Mouse (Mus musculus) limb, embryonic 11.5 days (tissue): ENCODE data around the gene Proser1. TPM values are rescaled to one million over a fixed set of nuclear protein-coding genes. Genes with fewer than 3 reads are reported as not detected.
A peak's percentile ranks its signal among the peaks of the same experiment; 100 is the strongest.

Experiments
- ATAC-seq: fragments of 200-750 bp; cut with Nextera tagmentation; 2 replicates; pipeline ENCODE4 v1.8.0; 2017; ENCODE audit warnings: low read depth; ENCODE audit not compliant: insufficient number of reproducible peaks, low FRiP score, low TSS enrichment
- DNase-seq: peaks from one replicate; pipeline ENCODE4 v3.0.0-alpha.2; 2015; ENCODE audit warnings: low spot score
- H3K27ac ChIP-seq: fragments of 300-500 bp; sonication (generic); replicated peaks from 2 replicates; pipeline ENCODE4 v1.5.1; 2014; ENCODE audit warnings: low read depth, mild to moderate bottlenecking, low read length
- H3K27me3 ChIP-seq: fragments of 300-500 bp; sonication (generic); 2 replicates; pipeline ENCODE4 v1.6.1; 2014; ENCODE audit warnings: mild to moderate bottlenecking, low read length, mixed read lengths; ENCODE audit not compliant: control insufficient read depth, insufficient read depth
- H3K36me3 ChIP-seq: fragments of 300-500 bp; sonication (generic); 2 replicates; pipeline ENCODE4 v1.6.1; 2014; ENCODE audit warnings: mild to moderate bottlenecking, low read length, moderate library complexity, mixed read lengths; ENCODE audit not compliant: control insufficient read depth, insufficient read depth
- H3K4me1 ChIP-seq: fragments of 300-500 bp; sonication (generic); 2 replicates; pipeline ENCODE4 v1.6.1; 2014; ENCODE audit warnings: low read length, mixed read lengths; ENCODE audit not compliant: control insufficient read depth, insufficient read depth
- H3K4me2 ChIP-seq: fragments of 300-500 bp; sonication (generic); 2 replicates; pipeline ENCODE4 v1.6.1; 2014; ENCODE audit warnings: low read depth, mild to moderate bottlenecking, moderate library complexity; ENCODE audit not compliant: severe bottlenecking
- H3K4me3 ChIP-seq: fragments of 300-500 bp; sonication (generic); 2 replicates; pipeline ENCODE4 v1.5.1; 2014; ENCODE audit warnings: low read depth, low read length
- H3K9ac ChIP-seq: fragments of 300-500 bp; sonication (generic); 2 replicates; pipeline ENCODE4 v1.6.1; 2014; ENCODE audit warnings: mild to moderate bottlenecking, low read length
- H3K9me3 ChIP-seq: fragments of 300-500 bp; sonication (generic); 2 replicates; pipeline ENCODE4 v1.6.1; 2016; ENCODE audit warnings: low read length; ENCODE audit not compliant: control insufficient read depth
- WGBS: fragments of 180-500 bp; shearing (Covaris S2); extraction: QIAGEN DNeasy Blood & Tissue Kit; methylation state at CpG from one replicate; pipeline ENCODE4 v1.1.7; 2014; 5-methylcytosine and 5-hydroxymethylcytosine counted together
- polyA plus RNA-seq: library from polyadenylated mRNA; unstranded; fragments of >200 nt; fragmentation: Nextera tagmentation; extraction: Ambion mirVana; gene quantifications from 2 replicates; pipeline ENCODE4 v1.2.1, GENCODE M21; 2014

Gene Proser1
- polyA plus RNA-seq, 1 experiment from 2014 or later = 27.4 TPM

GRCm38 (mm10) chr3:53454984-53455383 is 8.5 kb upstream of the Proser1 start:
- Histone ChIP-seq H3K4me1 (no peaks in the 10 kb centered on the region), H3K9ac (no peak overlapping the region), H3K9me3 (no peaks in the 10 kb centered on the region), H3K4me3 (no peak overlapping the region), H3K27me3 (no peaks in the 10 kb centered on the region), H3K4me2 (no peak overlapping the region), H3K36me3 (peaks cover 20% of the 10 kb centered on the region), H3K27ac (no peak overlapping the region)
- ATAC-seq (no peak), DNase-seq (no peak)
- WGBS = 82% methylated on average over 7 of the region's 7 CpGs

DNA sequence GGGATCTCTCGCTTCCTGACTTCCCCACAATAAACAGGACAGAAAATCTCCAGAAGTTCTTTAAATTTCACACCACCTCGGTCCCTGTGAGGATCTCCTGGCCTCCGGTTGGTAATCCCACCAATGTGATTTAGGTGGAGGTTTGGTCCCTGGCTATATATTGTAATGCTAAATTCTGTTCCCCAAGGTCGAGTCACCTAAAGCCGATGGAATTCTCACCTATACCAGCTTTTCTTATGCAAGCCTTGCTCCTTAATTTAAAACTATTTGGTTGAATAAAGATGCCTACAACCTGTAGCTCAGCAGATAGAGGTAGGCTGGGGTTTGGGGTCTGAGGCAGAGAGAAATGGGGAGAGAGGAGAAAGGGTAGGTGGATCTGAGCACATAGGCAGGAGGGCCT is 5.7 kb upstream of the Proser1 start:
- H3K36me3 ChIP-seq = peaks cover 16% of the 10 kb centered on the region
- no peak for DNase-seq

DNA sequence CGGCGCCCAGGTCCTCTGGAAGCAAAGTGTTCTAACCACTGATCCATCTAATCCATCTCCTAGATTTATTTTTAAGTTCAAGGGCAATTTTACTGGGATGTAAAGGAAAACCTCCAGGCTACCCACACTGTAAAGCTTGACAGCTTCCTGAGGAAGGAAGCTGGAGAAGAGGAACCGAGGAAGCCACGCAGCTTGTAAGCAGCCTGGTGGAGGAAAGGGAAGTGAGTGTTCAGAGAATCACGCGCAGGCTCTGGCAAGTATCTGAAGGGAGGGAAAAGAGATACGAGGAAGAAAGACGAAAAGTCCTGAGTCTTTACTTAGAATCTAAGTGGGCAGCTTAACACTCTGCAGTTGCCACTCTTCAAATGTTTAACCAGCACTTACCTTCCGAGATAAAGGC is 3.4 kb upstream of the Proser1 start:
- WGBS = 86% methylated on average over 9 of the region's 9 CpGs
- peaks cover 14% of the 10 kb centered on the region for H3K36me3 ChIP-seq

More for the DNA sequence above, 5.7 kb upstream of the Proser1 start:
- Histone ChIP-seq H3K4me2 (no peak overlapping the region), H3K9me3 (no peaks in the 10 kb centered on the region), H3K4me1 (no peaks in the 10 kb centered on the region), H3K27ac (no peak overlapping the region), H3K4me3 (no peak overlapping the region), H3K9ac (no peak overlapping the region), H3K27me3 (no peaks in the 10 kb centered on the region)
- WGBS = 54% methylated on average over 5 of the region's 5 CpGs
- no peak for ATAC-seq

DNA sequence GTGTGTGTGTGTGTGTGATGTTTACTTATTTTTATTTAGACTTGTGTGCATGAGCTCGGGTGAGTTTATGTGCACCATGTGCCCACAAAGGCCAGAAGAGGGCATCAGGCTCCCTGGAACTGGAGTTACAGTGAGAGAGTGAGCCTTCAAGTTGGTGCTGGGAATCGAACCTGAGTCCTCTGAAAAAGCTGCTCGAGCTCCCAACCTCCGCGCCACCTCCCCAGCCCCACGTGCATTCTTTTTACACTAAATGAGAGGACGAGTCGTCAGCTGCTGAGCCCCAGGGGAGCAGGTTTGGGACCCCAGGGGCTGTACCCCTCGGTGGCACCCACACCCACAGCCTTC is 793 bp upstream of the Proser1 start:
- Histone ChIP-seq H3K27me3 (no peaks in the 10 kb centered on the region), H3K4me3 (peak overlapping the region; percentile 78), H3K4me2 (peak overlapping the region; percentile 57), H3K27ac (peak overlapping the region; percentile 79; the same call in 1 of the 2 replicates), H3K9ac (peak overlapping the region; percentile 87), H3K36me3 (peaks cover 2% of the 10 kb centered on the region), H3K4me1 (0 out of 2 replicates have a peak, but pooled peaks cover 3% of the 10 kb centered on the region), H3K9me3 (no peaks in the 10 kb centered on the region)
- ATAC-seq (no peak), DNase-seq (no peak)
- 6% methylated on average over 9 of the region's 9 CpGs for WGBS

More for the DNA sequence above, 3.4 kb upstream of the Proser1 start:
- Histone ChIP-seq H3K9me3 (no peaks in the 10 kb centered on the region), H3K27me3 (no peaks in the 10 kb centered on the region), H3K4me3 (no peak overlapping the region), H3K27ac (no peak overlapping the region), H3K4me1 (no peaks in the 10 kb centered on the region), H3K9ac (no peak overlapping the region), H3K4me2 (no peak overlapping the region)
- no peak for DNase-seq
- no peak for ATAC-seq

DNA sequence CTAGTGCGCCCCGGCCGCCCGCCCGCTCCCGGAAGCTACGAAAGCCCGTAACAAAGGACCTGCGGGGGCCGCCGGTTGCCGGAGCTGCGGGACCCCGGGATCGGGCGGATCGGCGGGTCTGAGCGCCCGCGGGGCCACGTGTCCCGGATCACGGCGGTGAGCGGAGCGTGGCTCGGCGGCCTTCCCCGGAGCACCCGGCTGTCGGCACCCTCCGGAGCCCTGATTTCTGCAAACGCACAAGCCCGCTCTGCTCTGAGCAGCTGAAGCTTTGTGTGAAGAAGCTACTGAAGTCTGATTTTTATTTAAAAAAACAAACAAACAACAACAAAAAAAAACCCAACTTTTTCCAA is 274 bp downstream of the Proser1 start:
- peak overlapping the region; percentile 78 for H3K4me3 ChIP-seq
- H3K4me2 ChIP-seq = peak overlapping the region; percentile 57
- no peaks in the 10 kb centered on the region for H3K9me3 ChIP-seq
- H3K36me3 ChIP-seq = peaks cover 2% of the 10 kb centered on the region; the same call in 1 of the 2 replicates
- DNase-seq (no peak), ATAC-seq (peak; percentile 65)
- peak overlapping the region; percentile 87 for H3K9ac ChIP-seq
- 0% methylated on average over 31 of the region's 35 CpGs for whole genome bisulfite sequencing
- 0 out of 2 replicates have a peak, but pooled peaks cover 3% of the 10 kb centered on the region for H3K4me1 ChIP-seq
- H3K27me3 ChIP-seq = no peaks in the 10 kb centered on the region
- peak overlapping the region; percentile 79; the same call in 1 of the 2 replicates for H3K27ac ChIP-seq

GRCm38 (mm10) chr3:53464146-53464698 is 756 bp downstream of the Proser1 start:
- Histone ChIP-seq H3K4me1 (0 out of 2 replicates have a peak, but pooled peaks cover 3% of the 10 kb centered on the region), H3K9ac (peak overlapping the region; percentile 87), H3K27ac (0 out of 2 replicates have a peak overlapping the region, but pooled peaks have one; percentile 14), H3K36me3 (peaks cover 2% of the 10 kb centered on the region; the same call in 1 of the 2 replicates), H3K4me2 (peak overlapping the region; percentile 57), H3K9me3 (no peaks in the 10 kb centered on the region), H3K27me3 (no peaks in the 10 kb centered on the region), H3K4me3 (peak overlapping the region; percentile 78)
- ATAC-seq (no peak), DNase-seq (peak; percentile 33)
- under 1% methylated on average over 20 of the region's 20 CpGs for WGBS

DNA sequence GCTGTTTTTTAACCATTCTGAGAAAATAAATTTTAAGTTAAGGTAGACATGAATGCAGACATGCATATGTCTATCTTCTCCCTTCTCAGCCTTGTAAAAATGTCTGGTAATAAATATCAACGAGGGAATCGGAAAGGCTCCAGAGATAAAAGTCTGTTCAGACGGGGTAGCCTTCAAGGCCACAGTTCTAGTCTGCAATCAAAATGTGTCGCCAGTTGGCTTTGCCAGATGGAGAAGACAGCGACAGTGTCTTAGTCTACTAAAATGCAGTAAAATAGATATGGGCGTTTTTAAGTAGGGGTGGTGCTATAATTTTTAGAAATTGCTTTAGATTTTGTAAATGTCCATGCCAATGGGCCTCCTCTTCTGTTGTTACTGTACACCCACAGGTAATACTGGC is 1.9 kb downstream of the Proser1 start:
- Histone ChIP-seq H3K4me1 (0 out of 2 replicates have a peak, but pooled peaks cover 3% of the 10 kb centered on the region), H3K9ac (no peak overlapping the region), H3K36me3 (no peaks in the 10 kb centered on the region), H3K9me3 (no peaks in the 10 kb centered on the region), H3K4me3 (peak overlapping the region; percentile 18), H3K27ac (no peak overlapping the region), H3K27me3 (no peaks in the 10 kb centered on the region), H3K4me2 (peak overlapping the region; percentile 57)
- no peak for ATAC-seq
- DNase-seq = no peak
- 49% methylated on average over 6 of the region's 6 CpGs for WGBS

- ATAC-seq = no peak
- Histone ChIP-seq H3K4me2 (no peak overlapping the region), H3K9ac (no peak overlapping the region), H3K27ac (no peak overlapping the region), H3K36me3 (no peaks in the 10 kb centered on the region; the same call in 1 of the 2 replicates), H3K27me3 (no peaks in the 10 kb centered on the region), H3K4me3 (no peak overlapping the region; the same call in 1 of the 2 replicates), H3K4me1 (0 out of 2 replicates have a peak, but pooled peaks cover 3% of the 10 kb centered on the region), H3K9me3 (no peaks in the 10 kb centered on the region)
- 79% methylated on average over 9 of the region's 9 CpGs for WGBS
- DNase-seq = no peak
Measured at GRCm38 (mm10) chr3:53466481-53466880, 3.0 kb downstream of the Proser1 start.
